Mouse (Mus musculus): ENCODE data around the gene Lrrc1. TPM values are rescaled to one million over a fixed set of nuclear protein-coding genes. Genes with fewer than 3 reads are reported as not detected.

The Lrrc1 gene
- 56.8 TPM for polyA plus RNA-seq (2014; fragmentation: Illumina TruSeq; extraction: RNeasy Lipid Tissue Mini Kit (QIAGEN cat#74804); ENCODE audit: low replicate concordance)

DNA sequence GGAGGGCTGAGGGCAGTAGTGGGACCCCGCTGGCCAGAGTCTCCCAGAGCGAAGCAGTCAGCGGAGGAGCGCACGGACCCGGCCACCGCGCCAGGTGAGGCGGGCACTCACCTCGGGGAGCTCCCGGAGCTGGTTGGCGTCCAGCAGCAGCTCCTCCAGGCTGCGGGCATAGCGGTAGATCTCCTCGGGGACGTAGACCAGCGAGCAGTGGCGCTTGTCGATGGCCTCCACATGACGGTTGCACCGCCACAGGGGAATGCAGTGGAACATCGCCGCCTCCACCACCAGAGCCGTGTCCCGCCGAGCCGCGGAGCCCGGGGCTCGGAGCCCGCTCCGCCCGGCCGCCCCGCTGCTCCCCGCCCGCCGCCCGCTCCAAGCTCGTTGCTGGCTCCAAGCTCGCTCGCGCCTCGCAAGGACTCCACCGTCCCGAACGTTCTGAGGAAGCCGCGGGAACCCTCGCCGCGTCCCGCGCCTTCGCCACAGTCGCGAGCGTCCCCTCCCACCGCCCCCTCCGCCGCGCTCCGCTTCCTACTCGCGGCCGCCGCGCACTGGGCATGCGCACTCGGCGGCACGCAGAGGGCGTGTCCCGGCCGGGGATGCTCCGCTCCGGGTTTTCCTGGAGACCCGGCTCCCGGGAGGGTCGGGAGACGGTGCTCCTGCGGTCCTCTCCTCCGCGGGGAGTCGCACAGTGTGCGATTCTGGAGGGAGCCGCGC, at the start of gene Lrrc1:
Gene Lrrc1 (minus strand): TSS at position 517 of the 714 bp plus-strand sequence.

Other genes starting within 250 kb of the Lrrc1 start
- 0.97 TPM for gene Mlip, start 191.9 kb downstream of the Lrrc1 start, polyA plus RNA-seq (2014; fragmentation: Illumina TruSeq; extraction: RNeasy Lipid Tissue Mini Kit (QIAGEN cat#74804); ENCODE audit: low replicate concordance)
- not detected for gene Klhl31, start 91.6 kb upstream of the Lrrc1 start, polyA plus RNA-seq (2014; fragmentation: Illumina TruSeq; extraction: RNeasy Lipid Tissue Mini Kit (QIAGEN cat#74804); ENCODE audit: low replicate concordance)
- gene Gclc, start 209.7 kb upstream of the Lrrc1 start, polyA plus RNA-seq (2014; fragmentation: Illumina TruSeq; extraction: RNeasy Lipid Tissue Mini Kit (QIAGEN cat#74804); ENCODE audit: low replicate concordance): 64.0 TPM